Mouse (Mus musculus) forelimb bud, embryonic 11.5 days (tissue): Measurements from ENCODE around the gene Coro1b.

Source experiments
- DNase-seq: peaks from one replicate; pipeline ENCODE4 v3.0.0-alpha.2; 2012; ENCODE audit warnings: low read depth, low spot score

Gene Coro1b

GRCm38 (mm10) chr19:4142416-4143173 lies 5.8 kb upstream of the Coro1b start:
- DNase-seq: no peak

GRCm38 (mm10) chr19:4143759-4144268 lies 4.6 kb upstream of the Coro1b start, which contains the start of gene Cabp4:
TSS of gene Cabp4 (minus strand) at chr19:4144033.
- DNase-seq: no peak

GRCm38 (mm10) chr19:4144550-4145498 lies 3.6 kb upstream of the Coro1b start:
- DNase-seq: no peak

GRCm38 (mm10) chr19:4145936-4146335 lies 2.5 kb upstream of the Coro1b start:
- DNase-seq: no peak

GRCm38 (mm10) chr19:4146366-4147021 lies 1.9 kb upstream of the Coro1b start:
- no peak for DNase-seq

GRCm38 (mm10) chr19:4147022-4147405 lies 1.4 kb upstream of the Coro1b start:
- DNase-seq: no peak

- no peak for DNase-seq
Observed at GRCm38 (mm10) chr19:4147782-4148490, 483 bp upstream of the Coro1b start.

- no peak for DNase-seq
Observed at GRCm38 (mm10) chr19:4148819-4149218, 400 bp downstream of the Coro1b start.

- no peak for DNase-seq
Observed at GRCm38 (mm10) chr19:4149283-4149682, 864 bp downstream of the Coro1b start.

- DNase-seq: no peak
Observed at GRCm38 (mm10) chr19:4149764-4150461, 1.5 kb downstream of the Coro1b start.

- DNase-seq: no peak
Observed at GRCm38 (mm10) chr19:4150567-4151487, 2.4 kb downstream of the Coro1b start.

- DNase-seq: no peak
Observed at GRCm38 (mm10) chr19:4151488-4151860, 3.1 kb downstream of the Coro1b start.

- no peak for DNase-seq
Observed at GRCm38 (mm10) chr19:4151898-4152297, 3.5 kb downstream of the Coro1b start.

GRCm38 (mm10) chr19:4152445-4153231 lies 4.2 kb downstream of the Coro1b start:
- no peak for DNase-seq

- no peak for DNase-seq
Observed at GRCm38 (mm10) chr19:4153232-4153654, 4.8 kb downstream of the Coro1b start, which contains the start of gene Ptprcap. TSS of gene Ptprcap (plus strand) at chr19:4153604.

- no peak for DNase-seq
Observed at GRCm38 (mm10) chr19:4154437-4155222, 6.2 kb downstream of the Coro1b start.

GRCm38 (mm10) chr19:4155223-4156072 lies 7.0 kb downstream of the Coro1b start:
- no peak for DNase-seq
